Mouse (Mus musculus): ENCODE measurements at regions not wholly inside any gene's neighbourhood (a gene's known extent, or its start where the extent isn't known, plus 50 kb on each side); places are given as distances from the start of the nearest gene placed in this dataset.

GRCm38 (mm10) chr4:57362652-57363051, 61.0 kb upstream of the Ptpn3 start:
- no peak for DNase-seq

- DNase-seq: peak; percentile 65
These were observed 64.2 kb upstream of the Palm2 start for GRCm38 (mm10) chr4:57369736-57370373.

GRCm38 (mm10) chr4:57377872-57378271, 56.2 kb upstream of the Palm2 start:
- DNase-seq: no peak

- DNase-seq: no peak
These were observed 53.8 kb upstream of the Palm2 start for GRCm38 (mm10) chr4:57380063-57380800.

GRCm38 (mm10) chr4:57381306-57381705, 52.7 kb upstream of the Palm2 start:
- no peak for DNase-seq

Data from kidney, adult 18-20 months (tissue).